Mouse (Mus musculus) stomach, postnatal 0 days (tissue): ENCODE measurements at regions not wholly inside any gene's neighbourhood (a gene's known extent, or its start where the extent isn't known, plus 50 kb on each side); places are given as distances from the start of the nearest gene placed in this dataset.

Experiments
- ATAC-seq: fragments of 200-750 bp; cut with Nextera tagmentation; 2 replicates; pipeline ENCODE4 v1.8.0; 2017; ENCODE audit not compliant: low FRiP score, low TSS enrichment
- DNase-seq: peaks from one replicate; pipeline ENCODE4 v3.0.0-alpha.2; 2016; ENCODE audit warnings: low spot score
- H3K27ac ChIP-seq: fragments of 300-500 bp; sonication (generic); replicated peaks from 2 replicates; pipeline ENCODE4 v1.5.1; 2014; ENCODE audit warnings: mild to moderate bottlenecking, control low read depth
- H3K27me3 ChIP-seq: fragments of 300-500 bp; sonication (generic); 2 replicates; pipeline ENCODE4 v1.6.1; 2014; ENCODE audit warnings: low read length; ENCODE audit not compliant: control insufficient read depth, insufficient read depth
- H3K36me3 ChIP-seq: fragments of 300-500 bp; sonication (generic); 2 replicates; pipeline ENCODE4 v1.6.1; 2014; ENCODE audit warnings: low read length, mixed read lengths; ENCODE audit not compliant: control insufficient read depth, insufficient read depth
- H3K4me1 ChIP-seq: fragments of 300-500 bp; sonication (generic); replicated peaks from 2 replicates; pipeline ENCODE4 v1.6.1; 2014; ENCODE audit warnings: antibody characterized with exemption; ENCODE audit not compliant: control insufficient read depth, insufficient read depth
- H3K4me2 ChIP-seq: fragments of 300-500 bp; sonication (generic); replicated peaks from 2 replicates; pipeline ENCODE4 v1.6.1; 2014; ENCODE audit warnings: low read depth, mild to moderate bottlenecking, control low read depth, moderate library complexity
- H3K4me3 ChIP-seq: fragments of 300-500 bp; sonication (generic); 2 replicates; pipeline ENCODE4 v1.5.1; 2014; ENCODE audit warnings: low read depth, low read length, control low read depth
- H3K9ac ChIP-seq: fragments of 300-500 bp; sonication (generic); 2 replicates; pipeline ENCODE4 v1.6.1; 2014; ENCODE audit warnings: mild to moderate bottlenecking, low read length, control low read depth, mixed read lengths
- H3K9me3 ChIP-seq: fragments of 300-500 bp; sonication (generic); 2 replicates; pipeline ENCODE4 v1.6.1; 2016; ENCODE audit warnings: low read length; ENCODE audit not compliant: control insufficient read depth
- CTCF ChIP-seq: IDR thresholded peaks from 2 replicates; pipeline ENCODE4 v1.5.1; 2016; ENCODE audit warnings: antibody characterized with exemption, low read depth, mild to moderate bottlenecking, moderate library complexity
- EP300 ChIP-seq: optimal IDR thresholded peaks from 2 replicates; pipeline ENCODE3; 2016; ENCODE audit warnings: antibody characterized with exemption
- WGBS: fragments of 180-500 bp; shearing (Covaris S2); extraction: QIAGEN DNeasy Blood & Tissue Kit; methylation state at CpG from one replicate; pipeline ENCODE4 v1.1.7; 2014; 5-methylcytosine and 5-hydroxymethylcytosine counted together

- Histone ChIP-seq H3K9ac (no peak overlapping the region), H3K27me3 (no peaks in the 10 kb centered on the region), H3K4me3 (no peak overlapping the region), H3K36me3 (no peaks in the 10 kb centered on the region), H3K27ac (no peak overlapping the region), H3K9me3 (no peaks in the 10 kb centered on the region), H3K4me2 (no peak overlapping the region), H3K4me1 (no peaks in the 10 kb centered on the region)
- TF ChIP-seq EP300 (no peak), CTCF (no peak)
- ATAC-seq (no peak), DNase-seq (no peak)
- 43% methylated on average over 2 of the region's 2 CpGs for WGBS
Measured at GRCm38 (mm10) chr13:102458711-102459110, 234.6 kb upstream of the Cd180 start.

GRCm38 (mm10) chr13:102463993-102464392 is 229.4 kb upstream of the Cd180 start:
- no peaks in the 10 kb centered on the region for H3K27me3 ChIP-seq
- ATAC-seq (no peak), DNase-seq (no peak)
- no peaks in the 10 kb centered on the region for H3K36me3 ChIP-seq
- H3K9ac ChIP-seq, result no peak overlapping the region
- no peaks in the 10 kb centered on the region for H3K4me1 ChIP-seq
- no peak for TF ChIP-seq EP300
- no peak for TF ChIP-seq CTCF
- H3K4me3 ChIP-seq, result no peak overlapping the region
- no peak overlapping the region for H3K4me2 ChIP-seq
- WGBS, result 81% methylated on average over 2 of the region's 2 CpGs
- no peak overlapping the region for H3K27ac ChIP-seq
- H3K9me3 ChIP-seq, result no peaks in the 10 kb centered on the region

GRCm38 (mm10) chr13:102481906-102482305 is 211.5 kb upstream of the Cd180 start:
- no peak overlapping the region for H3K9ac ChIP-seq
- H3K27me3 ChIP-seq, result no peaks in the 10 kb centered on the region
- DNase-seq (no peak), ATAC-seq (no peak)
- no peak overlapping the region for H3K27ac ChIP-seq
- H3K9me3 ChIP-seq, result no peaks in the 10 kb centered on the region
- H3K4me1 ChIP-seq, result no peaks in the 10 kb centered on the region
- WGBS, result 60% methylated on average over 3 of the region's 3 CpGs
- no peaks in the 10 kb centered on the region for H3K36me3 ChIP-seq
- H3K4me3 ChIP-seq, result no peak overlapping the region
- H3K4me2 ChIP-seq, result no peak overlapping the region
- no peak for TF ChIP-seq CTCF
- TF ChIP-seq EP300, result no peak

GRCm38 (mm10) chr13:102482451-102482850 is 210.9 kb upstream of the Cd180 start:
- no peak overlapping the region for H3K27ac ChIP-seq
- no peaks in the 10 kb centered on the region for H3K9me3 ChIP-seq
- no peaks in the 10 kb centered on the region for H3K27me3 ChIP-seq
- no peak overlapping the region for H3K4me3 ChIP-seq
- H3K4me2 ChIP-seq, result no peak overlapping the region
- H3K36me3 ChIP-seq, result no peaks in the 10 kb centered on the region
- no peak for TF ChIP-seq EP300
- no peak for TF ChIP-seq CTCF
- ATAC-seq (no peak), DNase-seq (no peak)
- no peaks in the 10 kb centered on the region for H3K4me1 ChIP-seq
- no peak overlapping the region for H3K9ac ChIP-seq
- 87% methylated on average over 3 of the region's 3 CpGs for WGBS

GRCm38 (mm10) chr13:102487416-102488097 is 205.8 kb upstream of the Cd180 start:
- Histone ChIP-seq H3K4me2 (no peak overlapping the region), H3K4me3 (no peak overlapping the region), H3K9me3 (no peaks in the 10 kb centered on the region), H3K27me3 (no peaks in the 10 kb centered on the region), H3K27ac (no peak overlapping the region), H3K9ac (no peak overlapping the region), H3K4me1 (no peaks in the 10 kb centered on the region), H3K36me3 (no peaks in the 10 kb centered on the region)
- ATAC-seq, result no peak
- TF ChIP-seq EP300 (no peak), CTCF (no peak)
- no peak for DNase-seq
- 70% methylated on average over 4 of the region's 4 CpGs for WGBS

- H3K36me3 ChIP-seq, result no peaks in the 10 kb centered on the region
- no peak for TF ChIP-seq CTCF
- no peak for TF ChIP-seq EP300
- WGBS, result 34% methylated on average over 4 of the region's 4 CpGs
- no peak for ATAC-seq
- no peak for DNase-seq
- no peak overlapping the region for H3K4me2 ChIP-seq
- H3K9me3 ChIP-seq, result no peaks in the 10 kb centered on the region
- no peaks in the 10 kb centered on the region for H3K4me1 ChIP-seq
- H3K27me3 ChIP-seq, result no peaks in the 10 kb centered on the region
- H3K27ac ChIP-seq, result 0 out of 2 replicates have a peak overlapping the region, but pooled peaks have one; percentile 24
- no peak overlapping the region for H3K4me3 ChIP-seq
- no peak overlapping the region for H3K9ac ChIP-seq
Measured at GRCm38 (mm10) chr13:102491370-102491769, 202.0 kb upstream of the Cd180 start.
